Mouse (Mus musculus) liver, embryonic 14.5 days (tissue): Measurements from ENCODE around the gene Megf8.

Experiments used
- CTCF ChIP-seq: IDR thresholded peaks from 2 replicates; pipeline ENCODE4 v1.5.1; 2016; ENCODE audit warnings: antibody characterized with exemption, low read depth, control low read depth
- EP300 ChIP-seq: IDR thresholded peaks from 2 replicates; pipeline ENCODE4 v1.6.1; 2016; ENCODE audit warnings: antibody characterized with exemption, low read depth

GRCm38 (mm10) chr7:25369058-25369749 lies 52.2 kb downstream of the Megf8 start, which contains the start of gene Cnfn:
- no peak for TF ChIP-seq CTCF
- no peak for TF ChIP-seq EP300
